Mouse (Mus musculus) gastrocnemius, postnatal 4 days (tissue): Measurements from ENCODE around the gene Spag7. TPM values are rescaled to one million over a fixed set of nuclear protein-coding genes. Genes with fewer than 3 reads are reported as not detected.
A peak's percentile ranks its signal among the peaks of the same experiment; 100 is the strongest.

Experiments used
- DNase-seq, 2 experiments: peaks; one replicate each; pipeline ENCODE4 v3.0.0; 2021 to 2022; ENCODE audit warnings: low spot score in 2 of 2, mixed read lengths in 2 of 2
- long read RNA-seq, 2 experiments: library from polyadenylated mRNA; stranded (forward); transcript quantifications; one replicate each; pipeline ENCODE4 v2.0.0; 2021
- total RNA-seq, 2 experiments: library from RNA; stranded (reverse); gene quantifications; 2 replicates each; pipeline ENCODE4 v1.2.3; 2021

Gene Spag7
- 100 to 1,000 TPM; 119 to 129 TPM for total RNA-seq
- long read RNA-seq, experiment 1, transcript Spag7-201 (7 exons, 1,159 nt) = major isoform, 112 of 124 reads
- long read RNA-seq, experiment 1, partial matches to known transcripts = 4 of 124 reads
- long read RNA-seq, experiment 1, other reads (novel, unspliced or antisense) = 8 of 124 reads
- long read RNA-seq, experiment 2, transcript Spag7-201 (7 exons, 1,159 nt) = major isoform, 95 of 105 reads
- long read RNA-seq, experiment 2, partial matches to known transcripts = 2 of 105 reads
- long read RNA-seq, experiment 2, other reads (novel, unspliced or antisense) = 8 of 105 reads

DNA sequence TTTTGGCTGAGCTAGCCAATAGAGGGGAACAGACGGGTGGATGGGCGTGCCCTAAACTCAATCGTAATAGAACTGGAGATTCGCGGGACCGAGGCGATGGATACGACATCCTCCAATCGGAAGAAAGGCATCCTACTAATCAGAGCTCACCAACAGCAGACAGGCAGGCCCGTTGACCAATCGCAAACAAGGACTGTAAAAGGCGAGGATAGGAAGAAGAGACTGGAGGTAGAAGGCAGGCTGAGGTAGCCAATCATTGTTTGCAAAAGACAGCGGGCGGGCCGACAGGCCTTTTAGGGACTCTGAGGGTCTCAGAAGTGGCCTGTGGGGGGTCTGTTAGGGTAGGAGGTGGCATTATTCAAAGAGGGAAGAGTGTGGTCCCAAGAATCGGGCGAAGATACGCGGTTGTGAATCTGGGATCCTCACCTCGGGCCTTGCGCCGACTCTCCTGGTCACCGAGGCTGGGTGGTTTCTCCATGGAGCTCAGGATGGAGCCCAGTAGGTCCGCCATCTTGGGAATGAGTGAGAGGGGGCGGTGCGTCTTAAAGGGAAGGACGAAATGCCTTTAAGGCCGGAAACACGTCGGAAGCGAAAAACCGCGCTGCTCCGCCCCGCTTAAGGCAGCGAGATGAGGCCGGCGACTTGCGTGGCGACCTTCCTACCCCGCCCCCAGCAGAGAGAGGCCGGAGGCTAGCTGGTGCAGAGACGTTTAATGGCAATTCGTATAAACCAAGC is at the start of gene Spag7:
Spag7 (minus strand) TSS at position 646 of the 735 bp plus-strand sequence.
- DNase-seq = peak; percentile 85 to 96

DNA sequence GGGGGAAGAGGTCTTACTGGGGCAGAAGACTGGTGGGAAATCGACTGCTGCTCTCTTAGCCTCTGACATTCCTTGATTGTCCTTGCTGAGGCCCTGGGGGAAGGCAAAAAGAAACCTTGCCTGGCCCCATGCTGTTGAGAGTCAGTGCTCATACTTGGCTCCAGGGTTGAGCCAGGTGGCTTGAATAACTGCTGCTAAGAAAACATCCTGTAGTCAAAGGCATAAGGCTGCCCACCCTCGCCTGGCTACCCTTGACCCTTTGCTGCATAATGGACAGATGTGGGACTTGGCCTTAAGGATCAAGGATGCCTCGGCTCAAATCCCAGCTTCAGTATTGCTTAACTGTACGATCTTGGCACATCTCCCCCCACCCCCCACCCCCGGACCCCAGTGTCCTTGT is 49.3 kb upstream of the Spag7 start:
- no peak for DNase-seq

DNA sequence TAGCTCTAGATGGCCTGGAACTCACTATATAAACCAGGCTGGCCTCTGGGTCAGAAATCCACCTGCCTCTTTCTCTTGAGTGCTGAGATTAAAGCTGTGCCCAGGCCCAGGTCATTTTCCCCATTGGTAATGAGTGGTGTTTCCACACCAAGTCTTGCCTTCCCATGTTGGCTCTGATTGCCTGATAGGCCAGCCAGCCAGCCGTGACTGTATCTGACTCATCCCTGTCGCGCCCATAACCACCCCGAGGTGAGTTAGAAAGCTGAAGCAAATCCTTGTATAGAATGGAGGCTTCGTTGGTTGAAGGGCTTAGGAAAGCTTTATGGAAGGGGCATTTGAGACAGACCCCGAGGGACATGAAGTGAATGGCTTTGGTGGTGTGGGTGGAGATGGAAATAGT is 46.6 kb upstream of the Spag7 start:
- DNase-seq = no peak

DNA sequence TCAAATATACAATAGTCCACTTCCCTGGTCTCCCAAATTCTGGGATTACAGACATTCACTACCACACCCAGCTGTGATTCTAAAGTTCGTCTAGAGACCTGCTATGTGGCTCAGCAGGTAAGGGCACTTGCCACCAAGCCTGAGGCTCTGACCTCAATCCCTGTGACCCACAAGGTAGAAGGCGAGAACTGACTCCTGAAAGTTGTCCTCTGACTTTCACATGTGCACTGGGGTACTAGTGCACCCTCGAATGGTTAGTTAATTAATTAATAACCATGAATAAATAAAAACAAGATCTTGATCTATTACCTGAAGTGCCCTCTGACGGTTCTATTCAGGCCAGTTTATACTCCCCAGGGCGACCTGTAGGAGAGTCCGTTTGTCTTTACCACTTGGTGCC is 44.0 kb upstream of the Spag7 start:
- DNase-seq = no peak

DNA sequence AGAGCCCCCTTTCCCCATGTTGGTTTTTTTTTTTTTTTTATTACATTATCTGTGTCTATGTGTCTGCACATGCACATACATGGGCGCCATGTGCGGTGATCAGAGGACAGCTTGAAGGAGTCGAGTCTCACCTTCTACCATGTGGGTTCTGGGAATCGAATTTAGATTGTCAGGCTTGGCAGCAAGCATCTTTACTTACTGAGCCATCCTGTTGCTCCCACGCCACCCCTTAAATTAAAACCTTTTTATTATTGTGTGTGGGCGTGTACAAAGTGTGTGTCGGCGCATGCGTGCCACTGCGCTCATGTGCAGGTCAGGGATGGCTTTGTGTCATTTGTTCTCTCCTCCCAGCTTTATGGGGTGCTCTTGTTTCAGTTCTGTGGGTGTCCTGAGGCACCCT is 41.8 kb upstream of the Spag7 start:
- no peak for DNase-seq

DNA sequence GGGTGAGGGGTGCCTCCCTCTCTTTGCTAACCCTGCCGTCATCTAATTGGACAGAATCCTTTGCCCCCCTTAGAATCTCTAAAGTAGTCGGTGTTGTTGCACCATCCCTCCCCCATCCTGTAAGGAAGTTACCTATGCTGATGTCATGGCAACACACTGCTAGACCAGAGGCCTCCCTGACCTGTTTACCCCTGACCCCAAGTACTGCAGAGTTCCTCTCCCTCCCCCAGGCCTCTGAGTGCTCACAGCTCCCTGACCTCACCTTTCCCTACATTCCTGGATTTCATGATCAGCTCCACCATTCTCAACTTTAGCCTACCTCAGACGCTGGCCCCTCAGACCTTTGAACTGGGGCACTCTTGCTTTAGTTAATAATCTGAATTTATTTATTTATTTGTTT is 36.9 kb upstream of the Spag7 start:
- no peak for DNase-seq

DNA sequence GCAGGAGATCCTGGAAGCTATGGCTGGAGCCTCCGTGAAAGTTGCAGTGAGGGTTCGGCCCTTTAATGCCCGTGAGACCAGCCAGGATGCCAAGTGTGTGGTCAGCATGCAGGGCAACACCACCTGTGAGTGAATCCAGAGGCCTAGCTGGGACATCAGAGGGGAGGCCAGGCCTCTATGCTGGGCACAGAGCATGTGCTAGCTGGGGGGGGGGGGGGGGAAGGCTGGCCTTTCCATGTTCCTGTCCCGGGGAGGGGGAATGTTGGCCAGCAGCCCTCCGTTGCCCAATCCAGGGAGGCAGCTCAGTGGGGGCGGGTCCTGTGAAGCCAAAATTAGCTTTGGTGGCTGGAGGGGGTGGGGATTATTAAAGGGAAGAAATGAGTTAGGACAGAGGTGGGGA is 33.6 kb upstream of the Spag7 start:
- DNase-seq = no peak

DNA sequence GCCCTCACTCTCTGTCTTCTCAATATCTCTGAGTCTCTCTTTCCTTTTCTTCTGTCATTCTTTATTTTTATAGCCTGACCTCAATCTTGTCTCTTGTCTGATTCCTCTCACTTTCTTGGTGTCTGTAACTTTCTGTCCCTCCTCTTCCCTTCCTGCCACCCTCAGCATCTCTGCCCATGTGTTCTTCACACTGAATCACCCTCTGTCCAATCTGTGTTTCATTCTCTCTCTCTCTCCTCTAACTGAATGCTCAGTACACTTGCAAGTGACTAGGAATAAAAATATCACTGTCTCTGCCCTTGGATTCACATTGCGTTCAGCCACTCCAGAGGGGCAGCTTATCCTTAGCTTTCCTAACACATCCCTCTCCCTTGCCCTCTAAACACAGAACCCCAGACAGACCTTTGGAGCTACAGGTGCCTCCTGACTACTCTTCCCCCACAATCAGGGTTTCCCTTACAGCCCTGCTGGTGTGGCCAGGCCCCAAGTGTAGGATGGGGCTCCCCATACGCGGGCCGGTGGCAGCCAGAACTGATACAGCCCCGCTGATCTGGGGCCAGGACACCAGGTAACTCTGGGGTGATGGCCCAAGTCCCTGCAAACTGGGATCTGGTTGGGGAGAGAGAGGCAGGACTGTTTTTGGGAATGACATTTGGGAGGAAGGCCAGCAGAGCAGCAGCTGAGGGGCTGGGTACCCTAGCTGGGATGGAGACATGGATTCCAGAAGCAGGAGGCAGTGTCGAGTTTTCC is 32.9 kb upstream of the Spag7 start:
- DNase-seq = no peak

DNA sequence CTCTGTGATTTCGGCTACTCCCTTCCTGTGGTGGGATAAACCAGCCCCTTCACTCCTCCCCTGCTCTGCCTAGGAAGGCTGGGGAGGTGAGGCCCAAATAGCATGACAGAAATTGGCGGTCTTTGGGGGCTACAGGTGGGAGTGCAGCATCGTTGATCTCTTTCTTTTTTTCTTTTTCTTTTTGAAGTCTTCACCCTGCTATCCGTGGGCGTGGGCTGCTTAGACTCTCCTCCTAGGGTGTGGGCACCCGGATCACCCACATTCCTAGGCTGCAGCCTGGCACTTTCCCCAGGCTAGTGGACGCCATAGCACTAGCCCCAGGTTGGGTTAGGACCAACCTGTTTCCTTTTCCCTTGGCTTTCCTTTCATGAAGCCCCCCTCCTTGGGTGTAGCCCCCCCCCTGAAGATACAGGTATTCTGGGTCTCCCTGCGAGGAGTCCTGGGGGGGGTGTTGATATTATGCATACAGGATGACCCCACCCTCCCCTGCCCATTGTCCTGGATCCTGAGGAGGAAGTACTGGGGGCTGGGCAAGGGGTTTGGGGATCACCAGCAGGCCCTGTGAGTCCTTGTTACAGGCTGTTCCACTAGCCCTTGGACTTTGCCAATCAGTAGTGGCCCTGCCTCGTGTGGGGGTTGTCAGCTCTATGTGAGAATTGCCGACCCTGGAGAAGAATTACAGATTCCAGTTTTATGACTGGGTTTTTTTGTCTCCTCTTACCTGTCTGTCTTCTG is 32.2 kb upstream of the Spag7 start:
- DNase-seq = no peak

DNA sequence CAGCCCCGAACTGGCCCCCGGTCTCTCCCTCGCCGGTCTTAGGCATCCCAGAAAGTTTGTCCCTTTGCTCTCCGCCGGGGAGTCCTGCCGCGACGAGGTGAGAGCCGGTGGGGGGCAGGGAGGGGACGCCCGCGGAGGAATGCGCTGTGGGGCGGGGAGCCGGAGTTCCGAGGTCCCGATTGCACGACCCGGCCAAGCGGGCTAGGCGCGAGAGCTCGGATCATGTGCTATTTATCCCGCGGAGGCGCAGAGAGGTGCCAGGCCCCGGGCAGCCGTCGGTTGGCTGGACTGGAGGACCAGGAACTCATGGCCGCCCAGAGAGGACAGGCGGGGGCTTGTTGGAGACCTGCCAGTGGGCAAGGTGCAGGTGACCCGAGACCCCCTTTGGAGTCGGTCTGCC is 31.4 kb upstream of the Spag7 start:
- DNase-seq = peak; percentile 57 to 78

DNA sequence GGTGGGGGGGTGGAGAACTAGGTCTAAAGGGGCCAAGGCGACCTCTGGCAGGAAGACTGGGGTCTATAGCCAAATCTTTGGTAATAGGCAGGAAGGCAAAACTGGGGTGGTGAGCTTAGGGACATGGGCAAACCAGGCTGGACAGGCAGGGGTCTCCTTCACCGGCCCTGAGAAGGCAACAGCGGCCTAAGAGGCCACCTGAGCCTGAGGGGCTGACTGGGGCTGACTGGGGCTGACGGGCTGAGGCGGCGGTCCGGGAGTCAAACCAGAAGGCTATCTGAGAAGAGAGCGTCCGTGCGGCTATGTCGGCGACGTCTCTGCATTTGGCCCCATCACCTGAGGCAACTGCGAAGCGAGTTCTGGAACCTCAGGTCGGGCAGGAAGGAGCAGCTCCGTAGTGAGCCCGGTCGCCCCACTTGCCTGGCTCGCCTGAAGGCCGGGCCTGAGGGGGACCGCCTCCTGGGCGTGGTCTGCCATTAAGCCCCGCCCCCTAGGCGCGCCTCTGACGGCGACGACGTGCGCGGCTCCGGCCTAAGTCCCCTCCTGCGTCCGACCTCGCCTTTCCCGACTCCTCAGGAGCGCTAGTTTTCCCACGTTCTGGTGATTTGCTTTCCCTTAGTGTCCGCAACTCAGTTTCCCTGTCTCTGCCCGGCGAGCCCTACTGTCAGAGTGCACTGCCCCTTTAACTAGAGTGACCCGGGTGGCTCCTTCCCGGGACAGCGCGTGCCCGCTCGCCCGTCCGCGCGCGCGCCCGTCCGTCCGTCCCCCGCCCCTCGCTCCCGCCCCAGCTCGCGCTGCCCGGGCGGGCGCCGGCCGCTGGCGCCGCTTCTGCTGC is 30.7 kb upstream of the Spag7 start, which contains the start of the genes Inca1 and Kif1c:
Inca1 (minus strand) TSS at position 434 of the 835 bp plus-strand sequence.
Kif1c (plus strand) TSS at position 827 of the 835 bp plus-strand sequence.
- DNase-seq = peak; percentile 95 to 96

DNA sequence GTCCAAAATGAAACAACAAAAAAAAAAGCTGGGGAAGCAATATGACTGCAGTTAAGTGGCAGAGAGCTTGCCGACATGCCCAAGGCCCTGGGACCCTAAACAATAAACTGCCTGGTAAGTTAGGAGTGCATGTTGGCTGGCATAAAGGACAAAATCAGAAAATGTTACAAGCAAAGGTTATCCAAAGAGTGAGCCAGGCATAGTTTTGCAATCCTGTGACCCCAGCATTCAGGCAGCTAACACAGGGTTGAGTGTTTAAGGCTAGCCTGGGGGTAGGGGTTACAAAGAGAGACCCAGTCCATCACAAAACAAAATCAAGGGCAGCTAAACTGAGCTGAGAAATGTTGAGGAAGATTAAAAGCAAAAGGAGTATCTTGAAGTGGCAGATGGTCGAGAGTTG is 29.8 kb upstream of the Spag7 start:
- no peak for DNase-seq

DNA sequence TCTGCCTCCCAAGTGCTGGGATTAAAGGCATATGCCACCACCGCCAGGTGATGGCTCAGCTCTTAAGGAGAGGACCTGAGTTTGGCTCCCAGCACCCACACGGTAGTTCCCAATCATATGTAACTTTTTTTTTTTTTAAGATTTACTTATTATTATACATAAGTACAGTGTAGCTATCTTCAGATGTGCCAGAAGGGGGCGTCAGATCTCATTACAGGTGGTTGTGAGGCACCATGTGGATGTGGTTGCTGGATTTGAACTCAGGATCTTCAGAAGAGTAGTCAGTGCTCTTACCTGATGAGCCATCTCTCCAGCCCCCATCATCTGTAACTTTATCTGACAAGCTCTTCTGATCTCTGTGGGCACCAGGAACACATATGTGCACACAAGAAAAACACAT is 28.2 kb upstream of the Spag7 start:
- no peak for DNase-seq

DNA sequence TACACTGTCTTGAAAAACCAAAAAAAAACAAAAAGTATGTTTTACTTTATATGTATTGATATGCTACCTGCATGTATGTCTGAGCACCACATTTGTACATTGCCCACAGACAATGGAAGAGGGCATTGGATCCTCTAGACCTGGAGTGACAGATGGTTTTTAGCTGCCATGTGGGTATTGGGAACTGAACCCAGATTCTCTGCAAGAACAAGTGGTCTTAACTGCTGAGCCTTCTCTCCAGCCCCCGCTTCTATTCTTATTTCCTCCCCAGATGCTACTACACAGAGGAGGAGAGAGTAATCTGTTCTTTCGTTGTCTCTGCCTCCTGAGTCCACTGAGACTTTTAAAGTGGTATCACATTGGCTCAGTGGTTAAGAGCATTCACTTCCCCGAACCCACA is 24.3 kb upstream of the Spag7 start:
- DNase-seq = no peak

DNA sequence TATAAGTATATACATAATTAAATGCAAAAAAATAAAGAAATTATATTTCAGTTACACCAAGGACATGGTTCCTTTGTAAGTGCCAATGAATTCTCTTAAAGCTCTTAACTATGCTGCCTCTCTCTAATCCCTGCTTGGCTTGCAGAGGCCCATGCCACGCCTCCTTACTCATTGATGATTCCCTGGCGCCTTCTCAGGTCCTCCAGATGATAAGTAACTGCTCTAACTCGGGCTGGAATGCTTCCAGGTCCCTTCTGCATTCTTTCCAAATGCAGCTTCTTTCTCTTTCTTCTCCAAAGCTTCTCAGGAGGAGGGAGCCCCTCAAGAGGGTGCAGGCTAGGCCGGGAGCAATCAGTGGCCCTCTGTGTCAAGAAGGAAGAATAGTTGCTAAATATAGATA is 20.4 kb upstream of the Spag7 start:
- DNase-seq = no peak

DNA sequence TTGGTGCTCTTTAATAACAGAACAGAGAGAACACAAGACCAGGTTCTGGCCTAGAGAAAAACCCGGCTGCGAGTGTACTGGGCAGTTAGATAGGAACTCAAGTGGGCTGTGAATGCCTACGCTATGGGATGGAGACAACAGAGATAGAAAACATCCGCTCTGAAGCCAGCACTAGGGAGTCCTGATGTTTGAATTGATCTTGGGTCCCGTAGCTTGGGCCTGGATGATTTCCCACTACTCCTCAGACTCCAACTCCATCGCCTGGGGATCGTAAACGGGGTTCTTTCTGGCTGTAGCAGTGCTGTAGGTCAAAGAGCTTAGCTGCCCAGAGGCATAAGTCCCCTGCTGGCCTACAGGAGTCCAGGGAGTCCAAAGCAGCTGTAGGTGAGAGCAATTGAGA is 19.2 kb upstream of the Spag7 start:
- no peak for DNase-seq

DNA sequence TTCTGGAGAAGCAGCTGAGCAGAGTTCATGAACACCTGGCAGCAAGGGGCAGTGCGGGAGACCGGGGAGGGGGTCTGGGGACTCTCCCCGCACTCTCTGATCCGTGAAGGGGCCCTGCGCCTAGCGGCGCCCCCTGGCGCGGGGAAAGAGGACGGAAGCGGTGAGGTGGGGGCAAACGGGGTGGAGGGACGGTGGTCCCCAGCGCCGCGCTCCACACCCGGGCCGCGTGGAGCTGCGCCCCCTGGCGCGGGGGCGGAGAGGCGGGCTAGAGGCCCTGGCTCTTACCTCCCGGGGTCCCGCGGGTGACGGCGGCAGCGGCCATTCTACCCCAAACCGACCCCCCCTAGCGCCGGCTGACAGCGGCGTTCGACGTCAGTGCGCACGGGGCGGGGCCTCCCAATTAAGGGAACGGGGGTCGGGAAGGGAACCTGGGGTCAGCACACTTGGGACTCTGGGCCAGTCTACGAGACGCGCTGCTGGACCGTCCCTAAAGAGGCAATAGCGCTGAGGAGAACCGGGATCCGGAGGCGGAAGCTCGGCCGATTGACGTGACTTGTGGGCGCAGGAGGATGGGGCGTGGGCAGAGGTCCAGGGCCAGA is 18.5 kb upstream of the Spag7 start, which contains the start of gene Camta2:
Camta2 (minus strand) TSS at position 505 of the 599 bp plus-strand sequence.
- peak; percentile 80 to 91 for DNase-seq

DNA sequence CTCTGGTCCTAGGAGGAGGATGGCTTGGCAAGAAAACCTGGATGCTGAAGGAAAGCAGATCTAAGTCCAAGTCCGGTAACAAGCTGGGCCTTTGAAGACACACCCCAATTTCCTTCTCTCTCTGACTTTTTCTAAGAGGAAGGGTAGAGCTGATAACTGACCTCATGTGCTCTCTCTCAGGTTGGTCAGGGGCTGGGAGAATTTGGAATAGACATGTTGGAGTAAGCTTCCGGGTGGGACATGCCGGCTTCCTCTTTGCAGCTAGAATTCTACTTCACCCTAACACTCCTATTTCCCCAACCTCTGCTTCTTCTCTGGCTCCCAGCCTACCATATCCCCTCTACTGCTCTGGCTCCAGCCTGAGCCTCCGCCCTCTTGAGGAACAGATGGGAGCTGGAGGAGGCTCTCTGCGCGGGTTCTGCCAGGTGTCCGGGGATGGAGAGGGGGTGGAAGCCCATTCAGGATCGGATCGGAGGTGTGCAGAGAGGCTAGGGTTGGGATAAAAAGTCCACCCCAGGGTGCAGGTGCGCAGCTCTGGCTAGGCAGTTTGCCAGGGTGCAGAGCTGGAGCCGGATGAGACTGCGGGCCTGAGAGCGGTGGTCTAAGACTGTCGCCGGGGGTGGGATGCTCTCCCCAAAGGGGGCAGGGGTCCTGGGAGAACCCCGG is 17.8 kb upstream of the Spag7 start:
- DNase-seq = no peak

DNA sequence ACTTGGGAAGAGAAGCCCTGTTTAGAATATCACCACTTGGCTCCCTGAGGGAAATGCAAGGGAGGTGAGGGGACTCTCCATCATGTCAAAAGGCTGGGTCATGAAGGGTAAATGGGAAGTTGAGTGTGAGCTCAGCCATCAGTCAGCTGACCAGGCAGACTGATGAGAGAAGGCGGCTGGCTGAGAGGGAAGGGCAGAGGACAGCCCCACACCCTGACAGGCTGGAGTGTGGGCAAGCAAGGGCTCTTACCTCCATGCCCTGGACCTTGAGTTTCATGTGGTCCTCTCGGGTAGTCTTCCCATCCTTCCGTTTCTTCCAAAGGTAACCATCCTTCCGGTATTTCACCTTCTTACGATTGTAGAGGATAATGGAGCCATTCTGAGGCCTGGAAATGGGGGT is 14.4 kb upstream of the Spag7 start:
- DNase-seq = no peak
